Mouse (Mus musculus) spleen, adult 2 months (tissue): ENCODE measurements around the gene Fgfr2. TPM values are rescaled to one million over a fixed set of nuclear protein-coding genes. Genes with fewer than 3 reads are reported as not detected.

ENCODE experiments used
- DNase-seq, 2 experiments: peaks; one replicate each; pipeline versions ENCODE4 v3.0.0 to v3.0.0-alpha.2; 2012 to 2021; ENCODE audit warnings: low spot score in 2 of 2, low read depth in 1 of 2
- H3K27ac ChIP-seq: fragments of 200-500 bp; 2 replicates; pipeline ENCODE4 v1.5.1; 2012; ENCODE audit warnings: low read length, inconsistent platforms; ENCODE audit not compliant: insufficient read depth
- H3K27me3 ChIP-seq: fragments of 200-500 bp; 2 replicates; pipeline ENCODE4 v1.6.1; 2012; ENCODE audit warnings: mild to moderate bottlenecking, moderate library complexity, low read length, inconsistent platforms; ENCODE audit not compliant: control insufficient read depth, insufficient read depth
- H3K36me3 ChIP-seq: fragments of 200-500 bp; 2 replicates; pipeline ENCODE4 v1.6.1; 2012; ENCODE audit warnings: mild to moderate bottlenecking, low read length, inconsistent platforms; ENCODE audit not compliant: control insufficient read depth, insufficient read depth
- H3K4me1 ChIP-seq: fragments of 200-500 bp; 2 replicates; pipeline ENCODE4 v1.6.1; 2011; ENCODE audit warnings: inconsistent platforms; ENCODE audit not compliant: control insufficient read depth, insufficient read depth, insufficient read length
- H3K4me3 ChIP-seq: fragments of 200-500 bp; 2 replicates; pipeline ENCODE4 v1.5.1; 2011; ENCODE audit warnings: mild to moderate bottlenecking, inconsistent platforms; ENCODE audit not compliant: insufficient read depth, insufficient read length; ENCODE audit errors: extremely low read depth
- CTCF ChIP-seq: fragments of 200-500 bp; IDR thresholded peaks from 2 replicates; pipeline ENCODE4 v1.5.1; 2011; ENCODE audit warnings: mild to moderate bottlenecking, inconsistent platforms; ENCODE audit not compliant: insufficient read depth, insufficient read length, insufficient replicate concordance; ENCODE audit errors: extremely low read depth
- POLR2A ChIP-seq: fragments of 200-500 bp; IDR thresholded peaks from 2 replicates; pipeline ENCODE4 v1.6.1; 2011; ENCODE audit warnings: low read depth, low read length, inconsistent platforms
- WGBS: fragments of 180-500 bp; shearing (Covaris S2); methylation state at CpG from one replicate; pipeline ENCODE4 v1.1.7; 2018; 5-methylcytosine and 5-hydroxymethylcytosine counted together
- polyA plus RNA-seq: library from polyadenylated mRNA; depleted of rRNA; stranded (reverse); fragments of >200 nt; gene quantifications from 2 replicates; pipeline ENCODE4 v1.2.3, GENCODE M21; 2012

Fgfr2 gene
- polyA plus RNA-seq, 1 experiment: 1.6 TPM

- no peak overlapping the region for H3K4me3 ChIP-seq
- DNase-seq: no peak
- TF ChIP-seq CTCF (no peak), POLR2A (no peak)
- H3K27me3 ChIP-seq: no peaks in the 10 kb centered on the region
- no peaks in the 10 kb centered on the region for H3K36me3 ChIP-seq
- H3K4me1 ChIP-seq: no peaks in the 10 kb centered on the region
- no peak overlapping the region for H3K27ac ChIP-seq
- 85% methylated on average over 9 of the region's 9 CpGs for WGBS
Observed at GRCm38 (mm10) chr7:131805525-131806202, 1317.5 kb downstream of the Fgfr2 start.

DNA sequence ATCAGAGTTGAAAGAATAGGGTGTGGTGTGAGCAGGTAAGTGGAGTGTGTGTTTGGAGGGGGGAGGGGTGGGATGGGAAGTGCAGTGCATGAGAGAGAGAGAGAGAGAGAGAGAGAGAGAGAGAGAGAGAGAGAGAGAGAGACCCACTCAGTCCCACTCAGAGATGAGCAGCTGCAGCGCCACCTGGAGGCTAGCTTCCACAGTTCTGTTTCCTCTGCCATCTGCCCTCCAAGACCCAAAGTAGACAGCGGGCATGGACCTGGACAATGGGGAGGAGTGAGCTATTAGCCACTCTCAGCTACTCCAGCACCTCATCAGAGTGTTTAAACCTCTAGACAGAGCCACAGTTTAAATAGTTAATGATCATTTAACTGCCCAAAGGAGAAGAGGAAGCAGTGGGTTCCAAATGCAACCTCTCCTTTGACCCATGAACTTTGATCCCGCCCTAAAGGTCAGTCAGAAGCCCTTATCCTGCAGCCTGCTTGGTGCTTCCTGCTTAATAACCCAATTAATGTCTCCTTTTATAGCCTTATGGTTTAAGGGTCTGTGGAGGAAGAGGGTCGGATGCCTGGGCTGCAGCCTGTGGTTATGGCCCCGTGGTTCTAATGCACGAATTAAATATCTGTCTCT, 1322.6 kb downstream of the Fgfr2 start:
- no peak overlapping the region for H3K4me3 ChIP-seq
- no peaks in the 10 kb centered on the region for H3K27me3 ChIP-seq
- no peaks in the 10 kb centered on the region for H3K4me1 ChIP-seq
- DNase-seq: no peak
- WGBS: 41% methylated on average over 6 of the region's 6 CpGs
- H3K27ac ChIP-seq: no peak overlapping the region
- TF ChIP-seq POLR2A: no peak
- TF ChIP-seq CTCF: no peak
- H3K36me3 ChIP-seq: no peaks in the 10 kb centered on the region

DNA sequence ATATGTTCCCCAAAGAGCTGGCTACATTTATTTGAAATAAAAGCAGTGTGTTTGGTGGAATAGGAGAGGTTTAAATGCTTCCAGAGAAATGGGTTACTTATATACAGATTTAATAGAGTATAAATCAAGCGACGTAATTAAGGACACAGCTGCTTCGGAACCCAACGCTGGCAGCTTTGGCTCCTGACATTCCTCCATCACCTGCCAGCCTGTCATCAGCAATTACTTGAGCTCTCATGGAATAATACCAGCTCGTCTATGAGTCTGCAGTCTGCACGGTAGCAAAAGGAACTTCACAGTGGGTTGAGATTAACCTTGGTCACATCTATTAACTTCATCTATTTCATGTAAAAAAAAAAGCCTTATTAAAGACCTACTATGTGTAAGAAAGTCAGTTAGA, 1326.0 kb downstream of the Fgfr2 start:
- DNase-seq: no peak
- no peaks in the 10 kb centered on the region for H3K27me3 ChIP-seq
- no peaks in the 10 kb centered on the region for H3K36me3 ChIP-seq
- TF ChIP-seq CTCF (no peak), POLR2A (no peak)
- no peak overlapping the region for H3K4me3 ChIP-seq
- WGBS: 79% methylated on average over 6 of the region's 6 CpGs
- no peaks in the 10 kb centered on the region for H3K4me1 ChIP-seq
- H3K27ac ChIP-seq: no peak overlapping the region

DNA sequence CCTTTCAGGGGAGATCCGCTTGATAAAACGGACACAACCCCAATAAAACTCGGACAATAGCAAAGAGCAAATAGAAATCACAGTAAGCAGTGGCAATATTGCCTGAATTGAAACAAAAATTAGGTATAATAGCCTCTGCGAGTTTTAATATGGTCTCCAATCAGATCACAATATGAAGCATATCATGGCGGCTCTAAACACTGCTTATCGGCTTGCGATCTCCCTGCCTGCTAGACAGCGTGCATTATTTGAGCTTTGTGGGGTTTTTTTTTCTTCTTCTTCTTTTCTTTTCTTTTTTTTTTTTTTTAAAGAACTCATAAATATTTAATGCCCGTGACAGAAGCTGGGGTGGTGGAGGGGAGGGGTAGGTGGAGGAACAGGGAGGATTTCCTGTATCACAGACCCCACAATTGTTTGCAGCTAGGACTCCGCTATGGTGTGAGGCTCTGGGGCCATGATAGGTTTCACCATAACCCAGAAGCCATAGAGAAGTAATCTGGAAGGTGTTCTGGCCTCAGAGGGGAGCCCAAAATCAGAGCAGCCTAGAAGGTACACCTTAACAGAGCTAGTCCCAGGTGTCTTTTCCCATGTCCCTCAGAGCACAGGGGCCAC, 1334.4 kb downstream of the Fgfr2 start:
- H3K27me3 ChIP-seq: no peaks in the 10 kb centered on the region
- H3K4me1 ChIP-seq: no peaks in the 10 kb centered on the region
- TF ChIP-seq POLR2A: no peak
- TF ChIP-seq CTCF: no peak
- H3K36me3 ChIP-seq: no peaks in the 10 kb centered on the region
- no peak overlapping the region for H3K4me3 ChIP-seq
- 61% methylated on average over 10 of the region's 10 CpGs for WGBS
- DNase-seq: no peak
- H3K27ac ChIP-seq: no peak overlapping the region

GRCm38 (mm10) chr7:131785721-131786120, 1337.4 kb downstream of the Fgfr2 start:
- Histone ChIP-seq H3K36me3 (no peaks in the 10 kb centered on the region), H3K27ac (no peak overlapping the region), H3K4me1 (no peaks in the 10 kb centered on the region), H3K4me3 (no peak overlapping the region), H3K27me3 (no peaks in the 10 kb centered on the region)
- WGBS: 94% methylated on average over 3 of the region's 3 CpGs
- TF ChIP-seq CTCF (no peak), POLR2A (no peak)
- no peak for DNase-seq

GRCm38 (mm10) chr7:131778271-131778985, 1344.7 kb downstream of the Fgfr2 start:
- H3K27ac ChIP-seq: no peak overlapping the region
- no peaks in the 10 kb centered on the region for H3K36me3 ChIP-seq
- no peak overlapping the region for H3K4me3 ChIP-seq
- WGBS: 92% methylated on average over 24 of the region's 24 CpGs
- no peaks in the 10 kb centered on the region for H3K27me3 ChIP-seq
- TF ChIP-seq POLR2A (no peak), CTCF (no peak)
- H3K4me1 ChIP-seq: no peaks in the 10 kb centered on the region
- DNase-seq: no peak
